ENCODE assay signal across 17 mouse cellular contexts in genomic region chr12:108678366-108678765, GRCm38 (mm10). TPM values are rescaled to one million over a fixed set of nuclear protein-coding genes. Genes with fewer than 3 reads are reported as not detected.
"Had no signal": no experiment of that assay in that cellular context is flagged by ENCODE, and none has a peak within 500 bp of the region (broad histone marks: within the 10 kb centered on the region; RNA-seq: fewer than 3 reads in every experiment).

No protein-coding gene starts in this region.

- H3K27ac ChIP-seq: limb, embryonic 10.5 days; liver, embryonic 13.5 days; lung, embryonic 15.5 days; macrophage; midbrain, embryonic 15.5 days; neural tube, embryonic 12.5 days had no signal

- H3K9ac ChIP-seq: liver, embryonic 13.5 days; liver, postnatal 0 days; lung, embryonic 15.5 days; midbrain, embryonic 15.5 days; neural tube, embryonic 12.5 days had no signal

- H3K27me3 ChIP-seq: liver, embryonic 13.5 days; lung, embryonic 15.5 days; midbrain, embryonic 15.5 days; neural tube, embryonic 12.5 days had no signal

- DNase-seq: liver, embryonic 13.5 days; liver, postnatal 0 days; lung, postnatal 14 days; retina, postnatal 1 day; right cerebral cortex, postnatal 4 days; spleen, adult 18-20 months; thymus, adult 2 months; thymus, postnatal 25 days had no signal

- H3K4me3 ChIP-seq: left cerebral cortex, adult 2 months; limb, embryonic 10.5 days; liver, embryonic 13.5 days; lung, embryonic 15.5 days; megakaryocyte, embryonic 14.5 days; midbrain, embryonic 15.5 days; neural tube, embryonic 12.5 days had no signal

- H3K4me1 ChIP-seq: limb, embryonic 10.5 days; liver, embryonic 13.5 days; midbrain, embryonic 15.5 days; neural tube, embryonic 12.5 days had no signal

RNA-seq across cellular contexts. Expression of gene Degs2, which starts 23.7 kb away (rescaled TPM):
- total RNA-seq: monocyte, adult 5-6 weeks; neutrophil, adult 5-6 weeks had no signal
- polyA plus RNA-seq: macrophage had no signal
